Mouse (Mus musculus) bone marrow, adult 2 months (tissue): ENCODE measurements around the gene Pde4c.

Source experiments
- CTCF ChIP-seq: fragments of 200-500 bp; IDR thresholded peaks from 2 replicates; pipeline ENCODE4 v1.5.1; 2011; ENCODE audit warnings: low read length, control low read depth; ENCODE audit not compliant: control insufficient read depth, insufficient read depth
- POLR2A ChIP-seq: fragments of 200-500 bp; IDR thresholded peaks from 2 replicates; pipeline ENCODE4 v1.6.1; 2011; ENCODE audit warnings: low read depth, mild to moderate bottlenecking, control low read depth, low read length, borderline replicate concordance; ENCODE audit not compliant: control insufficient read depth

DNA sequence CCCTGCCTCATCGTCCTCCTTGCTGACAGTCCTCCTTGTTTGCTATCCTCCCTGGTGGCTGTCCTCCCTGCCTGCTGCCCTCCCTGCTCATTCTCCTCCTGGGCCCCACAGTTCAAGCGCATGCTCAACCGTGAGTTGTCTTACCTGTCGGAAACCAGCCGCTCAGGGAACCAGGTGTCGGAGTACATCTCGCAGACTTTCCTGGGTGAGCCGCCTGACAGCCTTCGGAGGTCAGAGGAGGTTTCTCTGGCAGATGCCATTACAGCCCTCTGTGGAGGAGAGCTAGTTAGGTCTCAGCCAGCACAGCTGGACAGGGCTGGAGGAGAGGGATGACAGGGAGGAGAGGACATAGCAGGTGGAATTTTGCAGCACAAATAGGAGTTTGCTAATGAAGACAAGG lies 23.2 kb downstream of the Pde4c start:
- no peak for TF ChIP-seq CTCF
- TF ChIP-seq POLR2A, result no peak
